Mouse (Mus musculus) ES-Bruce4 (cell line): ENCODE data around the gene Exd2. TPM values are rescaled to one million over a fixed set of nuclear protein-coding genes. Genes with fewer than 3 reads are reported as not detected.

Source experiments
- H3K27ac ChIP-seq: 2 replicates; pipeline ENCODE4 v1.5.1; 2012; ENCODE audit warnings: low read length, inconsistent platforms; ENCODE audit not compliant: insufficient read depth
- H3K27me3 ChIP-seq: 2 replicates; pipeline ENCODE4 v1.6.1; 2012; ENCODE audit warnings: mild to moderate bottlenecking, low read length, inconsistent platforms; ENCODE audit not compliant: control insufficient read depth, poor library complexity, insufficient read depth, severe bottlenecking
- H3K36me3 ChIP-seq: 2 replicates; pipeline ENCODE4 v1.6.1; 2012; ENCODE audit warnings: inconsistent platforms, mild to moderate bottlenecking, low read length, moderate library complexity; ENCODE audit not compliant: control insufficient read depth, poor library complexity, insufficient read depth, severe bottlenecking
- H3K4me1 ChIP-seq: one replicate; pipeline ENCODE4 v1.8.1; 2011; ENCODE audit warnings: low read length; ENCODE audit not compliant: control insufficient read depth, insufficient read depth
- H3K4me3 ChIP-seq: 2 replicates; pipeline ENCODE4 v1.5.1; 2011; ENCODE audit warnings: low read depth, mild to moderate bottlenecking, low read length
- H3K9ac ChIP-seq: 2 replicates; pipeline ENCODE4 v1.6.1; 2012; ENCODE audit warnings: low read depth, mild to moderate bottlenecking, inconsistent platforms; ENCODE audit not compliant: poor library complexity, severe bottlenecking
- H3K9me3 ChIP-seq: replicated peaks from 2 replicates; pipeline ENCODE4 v1.6.1; 2012; ENCODE audit warnings: mild to moderate bottlenecking, low read length, inconsistent platforms; ENCODE audit not compliant: control insufficient read depth, poor library complexity, insufficient read depth, severe bottlenecking
- CTCF ChIP-seq: IDR thresholded peaks from one replicate; pipeline ENCODE4 v1.8.1; 2011; ENCODE audit warnings: low read depth, low read length
- EP300 ChIP-seq: IDR thresholded peaks from 2 replicates; pipeline ENCODE4 v1.6.1; 2011; ENCODE audit warnings: low read depth, low read length; ENCODE audit not compliant: insufficient read depth
- POLR2A ChIP-seq: IDR thresholded peaks from one replicate; pipeline ENCODE4 v1.8.1; 2011; ENCODE audit warnings: low read length; ENCODE audit not compliant: insufficient read depth
- polyA plus RNA-seq: library from polyadenylated mRNA; stranded (reverse); fragments of >200 nt; gene quantifications from 2 replicates; pipeline ENCODE4 v1.2.4, GENCODE M21; 2011; ENCODE audit warnings: low read depth; ENCODE audit not compliant: missing spikeins, insufficient read depth, insufficient read length

Exd2 gene
- 20.8 and 24.1 TPM in 2 replicates for polyA plus RNA-seq

DNA sequence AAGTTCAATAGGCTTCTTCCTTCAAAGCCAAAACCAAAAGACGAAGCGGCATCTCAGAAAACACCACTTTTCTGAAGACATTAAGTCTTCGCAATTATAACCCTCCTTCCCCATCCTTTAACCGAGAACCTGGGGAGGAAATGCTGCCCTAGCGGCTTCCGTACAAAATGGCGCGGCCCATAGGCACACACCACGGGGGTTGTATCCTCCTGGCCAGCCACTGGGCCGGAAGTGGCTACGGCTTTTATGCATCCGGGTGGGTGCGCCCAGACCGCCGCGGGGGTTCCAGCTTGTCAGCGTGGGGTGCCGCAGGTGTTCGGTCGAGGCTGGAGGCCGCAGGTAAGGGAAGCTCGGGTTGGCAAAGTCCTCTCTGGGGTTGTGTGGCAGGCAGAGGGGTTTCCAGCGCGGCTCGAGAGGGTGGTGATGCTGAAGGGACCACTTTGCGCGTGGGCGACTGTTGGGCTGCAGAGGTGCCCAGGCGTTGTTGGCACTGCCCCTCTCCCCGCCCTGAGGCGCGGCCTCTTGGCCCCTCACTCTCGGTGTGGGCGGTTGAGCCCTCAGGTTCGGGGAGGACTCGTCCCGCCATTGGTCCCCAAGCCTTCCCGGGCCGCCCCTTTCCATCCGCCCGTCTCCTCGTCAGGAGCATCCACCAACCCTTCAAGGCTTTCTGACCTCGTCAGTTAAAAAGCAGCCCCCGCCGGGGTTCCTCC lies at the start of gene Exd2:
Exd2 (plus strand) TSS at position 154 of the 710 bp plus-strand sequence.
- H3K4me3 ChIP-seq = peak within 1 kb of the TSS; percentile 91
- peak within 1 kb of the TSS; percentile 80 for H3K27ac ChIP-seq
- peak within 1 kb of the TSS; percentile 73 for H3K9ac ChIP-seq
- H3K36me3 ChIP-seq = no peaks in the 10 kb centered on the region
- no peak for TF ChIP-seq CTCF
- no peak for TF ChIP-seq POLR2A
- TF ChIP-seq EP300 = no peak
- H3K4me1 ChIP-seq = no peaks in the 10 kb centered on the region
- no peaks in the 10 kb centered on the region for H3K27me3 ChIP-seq
- no peaks in the 10 kb centered on the region for H3K9me3 ChIP-seq

- TF ChIP-seq POLR2A (no peak), CTCF (no peak), EP300 (no peak)
- no peak overlapping the region for H3K27ac ChIP-seq
- H3K4me1 ChIP-seq = no peaks in the 10 kb centered on the region
- H3K4me3 ChIP-seq = no peak overlapping the region
- H3K9me3 ChIP-seq = peaks cover 15% of the 10 kb centered on the region
- no peaks in the 10 kb centered on the region for H3K36me3 ChIP-seq
- no peak overlapping the region for H3K9ac ChIP-seq
- H3K27me3 ChIP-seq = no peaks in the 10 kb centered on the region
These were observed 47.8 kb upstream of the Exd2 start for GRCm38 (mm10) chr12:80415100-80415499.

DNA sequence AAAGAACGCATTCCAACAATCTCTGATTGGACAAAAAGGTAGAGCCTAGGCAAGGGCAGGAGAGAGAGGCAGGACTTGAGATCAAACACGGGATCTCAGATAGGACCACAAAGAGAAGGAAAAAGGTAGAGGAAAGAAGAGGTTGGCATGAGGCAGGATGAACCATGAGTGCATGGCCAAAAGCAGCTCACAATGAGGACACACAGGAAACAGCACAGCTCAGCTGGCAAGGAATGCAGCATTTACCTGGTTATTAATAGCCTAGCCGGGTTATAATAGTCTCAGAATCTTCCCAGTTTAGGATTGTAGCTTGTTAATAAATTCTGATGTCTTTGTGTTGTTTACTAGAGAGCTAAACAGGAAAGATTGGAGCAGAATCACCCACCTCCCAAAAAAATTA lies 35.2 kb upstream of the Exd2 start:
- Histone ChIP-seq H3K4me3 (no peak overlapping the region), H3K36me3 (no peaks in the 10 kb centered on the region), H3K4me1 (no peaks in the 10 kb centered on the region), H3K27me3 (no peaks in the 10 kb centered on the region), H3K9me3 (peaks cover 11% of the 10 kb centered on the region), H3K27ac (no peak overlapping the region), H3K9ac (no peak overlapping the region)
- TF ChIP-seq POLR2A (no peak), EP300 (no peak), CTCF (no peak)

GRCm38 (mm10) chr12:80433266-80433665 lies 29.6 kb upstream of the Exd2 start:
- Histone ChIP-seq H3K4me3 (no peak overlapping the region), H3K4me1 (no peaks in the 10 kb centered on the region), H3K27ac (no peak overlapping the region), H3K36me3 (no peaks in the 10 kb centered on the region), H3K9me3 (no peaks in the 10 kb centered on the region), H3K27me3 (no peaks in the 10 kb centered on the region), H3K9ac (no peak overlapping the region)
- no peak for TF ChIP-seq CTCF

DNA sequence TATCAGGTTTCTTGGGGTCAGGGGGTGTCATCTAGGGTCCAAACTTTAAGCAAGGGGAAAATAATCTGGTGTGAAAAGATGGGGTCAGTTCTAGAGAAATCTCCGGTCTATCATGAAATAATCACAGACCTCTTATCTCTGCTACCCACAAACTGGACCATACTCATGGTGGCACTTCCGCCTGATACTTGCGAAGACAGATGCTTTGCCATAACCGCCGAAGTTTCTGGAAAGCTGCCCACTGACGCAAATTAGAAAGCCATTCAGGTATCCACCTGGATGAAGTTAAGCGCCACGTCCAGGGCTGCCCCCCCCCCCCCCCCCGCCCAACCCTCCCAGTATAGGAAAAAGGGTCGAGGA lies 28.3 kb upstream of the Exd2 start:
- no peaks in the 10 kb centered on the region for H3K4me1 ChIP-seq
- no peaks in the 10 kb centered on the region for H3K36me3 ChIP-seq
- peak overlapping the region; percentile 97 for H3K9ac ChIP-seq
- H3K9me3 ChIP-seq = no peaks in the 10 kb centered on the region
- H3K27me3 ChIP-seq = no peaks in the 10 kb centered on the region
- H3K4me3 ChIP-seq = peak overlapping the region; percentile 99
- no peak for TF ChIP-seq POLR2A
- TF ChIP-seq CTCF = no peak
- TF ChIP-seq EP300 = no peak
- H3K27ac ChIP-seq = peak overlapping the region; percentile 58

DNA sequence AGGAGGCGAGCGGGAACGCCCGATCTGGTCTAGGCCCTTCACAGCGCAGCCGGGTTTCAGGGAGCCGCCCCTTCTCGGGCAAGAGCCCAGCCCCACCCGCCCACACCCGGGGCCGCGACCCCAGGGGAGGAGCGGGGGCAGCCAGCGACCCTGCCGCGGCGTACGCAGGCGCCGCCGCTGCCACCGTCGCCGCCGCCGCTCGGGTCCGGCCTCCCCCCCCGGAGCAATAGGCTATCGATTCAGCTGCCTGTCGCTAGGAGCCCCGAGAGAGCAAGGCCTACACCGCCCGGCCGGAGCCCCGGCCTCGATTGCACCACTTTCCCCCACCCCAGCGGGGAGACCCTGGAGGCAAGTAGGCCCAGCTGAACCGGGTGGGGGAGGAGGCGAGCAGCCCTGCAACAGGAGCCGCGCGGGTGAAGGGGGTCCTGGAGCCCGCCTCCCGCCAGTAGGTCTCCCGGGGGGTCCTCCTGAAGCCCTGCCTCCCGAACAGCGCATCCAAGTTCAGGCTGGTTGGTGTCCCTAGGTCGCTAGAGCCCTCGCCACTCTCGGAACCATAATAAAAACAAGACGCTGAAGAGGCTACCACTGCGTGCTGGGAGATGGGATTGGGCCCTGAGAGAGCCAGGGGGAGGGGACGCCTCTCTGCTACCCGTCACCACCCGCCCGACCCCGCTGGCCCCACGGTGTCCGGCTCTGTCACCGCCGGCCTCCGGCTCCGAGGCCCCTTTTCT lies 27.8 kb upstream of the Exd2 start:
- Histone ChIP-seq H3K9ac (peak overlapping the region; percentile 97), H3K4me3 (peak overlapping the region; percentile 99), H3K36me3 (no peaks in the 10 kb centered on the region), H3K27ac (peak overlapping the region; percentile 45; the same call in 1 of the 2 replicates), H3K9me3 (no peaks in the 10 kb centered on the region), H3K27me3 (no peaks in the 10 kb centered on the region), H3K4me1 (no peaks in the 10 kb centered on the region)
- TF ChIP-seq POLR2A (no peak), EP300 (no peak), CTCF (no peak)
